Mouse (Mus musculus): Measurements from ENCODE around the gene Zc3h18.

Gene Zc3h18

GRCm38 (mm10) chr8:122461473-122462148 is 85.2 kb downstream of the Zc3h18 start:
- peak; percentile 96 for DNase-seq (ENCODE audit: extremely low read depth, low read depth, low spot score)

- no peak for DNase-seq (ENCODE audit: extremely low read depth, low read depth, low spot score)
These were observed 86.1 kb downstream of the Zc3h18 start for GRCm38 (mm10) chr8:122462510-122462909.

GRCm38 (mm10) chr8:122463651-122464640 is 87.5 kb downstream of the Zc3h18 start:
- DNase-seq (ENCODE audit: extremely low read depth, low read depth, low spot score) = peak; percentile 54

- DNase-seq (ENCODE audit: extremely low read depth, low read depth, low spot score) = no peak
These were observed 88.6 kb downstream of the Zc3h18 start for GRCm38 (mm10) chr8:122464985-122465384.
